Mouse (Mus musculus) ES-Bruce4 (cell line): ENCODE measurements around the gene Tlr9. TPM values are rescaled to one million over a fixed set of nuclear protein-coding genes. Genes with fewer than 3 reads are reported as not detected.

Experiments used
- H3K27ac ChIP-seq: 2 replicates; pipeline ENCODE4 v1.5.1; 2012; ENCODE audit warnings: low read length, inconsistent platforms; ENCODE audit not compliant: insufficient read depth
- H3K27me3 ChIP-seq: 2 replicates; pipeline ENCODE4 v1.6.1; 2012; ENCODE audit warnings: mild to moderate bottlenecking, low read length, inconsistent platforms; ENCODE audit not compliant: control insufficient read depth, poor library complexity, insufficient read depth, severe bottlenecking
- H3K36me3 ChIP-seq: 2 replicates; pipeline ENCODE4 v1.6.1; 2012; ENCODE audit warnings: inconsistent platforms, mild to moderate bottlenecking, low read length, moderate library complexity; ENCODE audit not compliant: control insufficient read depth, poor library complexity, insufficient read depth, severe bottlenecking
- H3K4me1 ChIP-seq: one replicate; pipeline ENCODE4 v1.8.1; 2011; ENCODE audit warnings: low read length; ENCODE audit not compliant: control insufficient read depth, insufficient read depth
- H3K4me3 ChIP-seq: 2 replicates; pipeline ENCODE4 v1.5.1; 2011; ENCODE audit warnings: low read depth, mild to moderate bottlenecking, low read length
- H3K9ac ChIP-seq: 2 replicates; pipeline ENCODE4 v1.6.1; 2012; ENCODE audit warnings: low read depth, mild to moderate bottlenecking, inconsistent platforms; ENCODE audit not compliant: poor library complexity, severe bottlenecking
- H3K9me3 ChIP-seq: replicated peaks from 2 replicates; pipeline ENCODE4 v1.6.1; 2012; ENCODE audit warnings: mild to moderate bottlenecking, low read length, inconsistent platforms; ENCODE audit not compliant: control insufficient read depth, poor library complexity, insufficient read depth, severe bottlenecking
- CTCF ChIP-seq: IDR thresholded peaks from one replicate; pipeline ENCODE4 v1.8.1; 2011; ENCODE audit warnings: low read depth, low read length
- EP300 ChIP-seq: IDR thresholded peaks from 2 replicates; pipeline ENCODE4 v1.6.1; 2011; ENCODE audit warnings: low read depth, low read length; ENCODE audit not compliant: insufficient read depth
- POLR2A ChIP-seq: IDR thresholded peaks from one replicate; pipeline ENCODE4 v1.8.1; 2011; ENCODE audit warnings: low read length; ENCODE audit not compliant: insufficient read depth
- polyA plus RNA-seq: library from polyadenylated mRNA; stranded (reverse); fragments of >200 nt; gene quantifications from 2 replicates; pipeline ENCODE4 v1.2.4, GENCODE M21; 2011; ENCODE audit warnings: low read depth; ENCODE audit not compliant: missing spikeins, insufficient read depth, insufficient read length

Gene Tlr9
- polyA plus RNA-seq, 1 experiment = not detected

GRCm38 (mm10) chr9:106215341-106216125 lies 6.9 kb upstream of the Tlr9 start:
- Histone ChIP-seq H3K4me3 (no peak overlapping the region), H3K27me3 (no peaks in the 10 kb centered on the region), H3K36me3 (peaks cover 14% of the 10 kb centered on the region), H3K9me3 (no peaks in the 10 kb centered on the region), H3K27ac (no peak overlapping the region), H3K9ac (no peak overlapping the region), H3K4me1 (peaks cover 5% of the 10 kb centered on the region)
- no peak for TF ChIP-seq CTCF
- no peak for TF ChIP-seq EP300
- no peak for TF ChIP-seq POLR2A

DNA sequence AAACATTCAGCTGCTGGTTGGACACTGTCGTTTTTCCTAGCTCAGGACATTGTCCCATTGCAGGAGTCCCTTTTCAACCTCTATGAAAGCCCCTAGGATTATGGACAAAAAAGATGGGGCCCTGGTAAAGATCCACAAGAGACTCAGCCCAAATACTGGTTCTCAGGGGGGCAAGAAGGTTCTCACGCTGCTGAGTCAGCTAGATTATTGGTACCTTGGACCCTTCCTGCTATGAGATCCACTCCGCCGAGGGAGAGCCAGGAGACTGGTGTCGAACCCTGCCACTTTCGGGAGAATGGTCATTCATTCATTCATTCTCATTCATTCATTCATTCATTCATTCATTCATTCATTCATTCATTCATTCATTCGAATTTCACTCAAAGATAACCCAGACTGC lies 5.4 kb upstream of the Tlr9 start:
- Histone ChIP-seq H3K36me3 (peaks cover 14% of the 10 kb centered on the region), H3K27me3 (no peaks in the 10 kb centered on the region), H3K27ac (no peak overlapping the region), H3K9me3 (no peaks in the 10 kb centered on the region), H3K4me1 (peaks cover 5% of the 10 kb centered on the region), H3K9ac (no peak overlapping the region), H3K4me3 (no peak overlapping the region)
- TF ChIP-seq CTCF = no peak
- TF ChIP-seq EP300 = no peak
- TF ChIP-seq POLR2A = no peak

GRCm38 (mm10) chr9:106220894-106221523 lies 1.4 kb upstream of the Tlr9 start:
- TF ChIP-seq POLR2A (no peak), CTCF (no peak), EP300 (no peak)
- Histone ChIP-seq H3K4me3 (no peak overlapping the region), H3K27ac (no peak overlapping the region), H3K36me3 (no peaks in the 10 kb centered on the region), H3K9me3 (no peaks in the 10 kb centered on the region), H3K9ac (no peak overlapping the region), H3K4me1 (no peaks in the 10 kb centered on the region), H3K27me3 (no peaks in the 10 kb centered on the region)

DNA sequence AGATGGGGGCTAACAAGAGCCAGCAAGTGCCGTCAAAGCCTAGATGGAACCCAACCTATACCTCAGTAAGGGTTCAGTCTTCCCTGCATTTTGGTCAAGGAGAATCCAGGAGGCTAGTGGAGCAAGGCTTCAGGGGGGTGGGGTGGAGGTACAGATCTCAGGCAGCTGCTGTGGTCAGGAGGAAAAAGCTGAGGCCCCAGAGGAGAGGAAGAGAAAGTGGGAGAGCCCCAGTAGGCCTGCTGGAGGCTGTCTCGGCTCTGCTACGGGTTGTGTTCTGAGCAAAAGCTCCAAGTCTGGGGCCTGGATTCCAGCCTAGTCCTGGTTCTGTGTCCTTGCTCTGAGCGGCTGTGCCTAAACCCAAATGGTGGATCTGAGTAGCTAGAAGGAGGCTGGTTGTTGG lies 596 bp downstream of the Tlr9 start:
- Histone ChIP-seq H3K27ac (no peak overlapping the region), H3K27me3 (no peaks in the 10 kb centered on the region), H3K9ac (no peak overlapping the region), H3K4me1 (no peaks in the 10 kb centered on the region), H3K36me3 (no peaks in the 10 kb centered on the region), H3K4me3 (no peak overlapping the region), H3K9me3 (no peaks in the 10 kb centered on the region)
- TF ChIP-seq POLR2A (no peak), EP300 (no peak), CTCF (no peak)

DNA sequence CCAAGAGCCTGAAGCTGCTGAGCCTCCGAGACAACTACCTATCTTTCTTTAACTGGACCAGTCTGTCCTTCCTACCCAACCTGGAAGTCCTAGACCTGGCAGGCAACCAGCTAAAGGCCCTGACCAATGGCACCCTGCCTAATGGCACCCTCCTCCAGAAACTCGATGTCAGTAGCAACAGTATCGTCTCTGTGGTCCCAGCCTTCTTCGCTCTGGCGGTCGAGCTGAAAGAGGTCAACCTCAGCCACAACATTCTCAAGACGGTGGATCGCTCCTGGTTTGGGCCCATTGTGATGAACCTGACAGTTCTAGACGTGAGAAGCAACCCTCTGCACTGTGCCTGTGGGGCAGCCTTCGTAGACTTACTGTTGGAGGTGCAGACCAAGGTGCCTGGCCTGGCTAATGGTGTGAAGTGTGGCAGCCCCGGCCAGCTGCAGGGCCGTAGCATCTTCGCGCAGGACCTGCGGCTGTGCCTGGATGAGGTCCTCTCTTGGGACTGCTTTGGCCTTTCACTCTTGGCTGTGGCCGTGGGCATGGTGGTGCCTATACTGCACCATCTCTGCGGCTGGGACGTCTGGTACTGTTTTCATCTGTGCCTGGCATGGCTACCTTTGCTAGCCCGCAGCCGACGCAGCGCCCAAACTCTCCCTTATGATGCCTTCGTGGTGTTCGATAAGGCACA lies 3.2 kb downstream of the Tlr9 start:
- Histone ChIP-seq H3K36me3 (no peaks in the 10 kb centered on the region), H3K9ac (peak overlapping the region; percentile 11; the same call in 1 of the 2 replicates), H3K27me3 (no peaks in the 10 kb centered on the region), H3K9me3 (no peaks in the 10 kb centered on the region), H3K4me1 (no peaks in the 10 kb centered on the region), H3K27ac (no peak overlapping the region), H3K4me3 (peak overlapping the region; percentile 64)
- TF ChIP-seq POLR2A = no peak
- TF ChIP-seq EP300 = no peak
- TF ChIP-seq CTCF = no peak
